Mouse (Mus musculus) heart, embryonic 13.5 days (tissue): Measurements from ENCODE around the gene Fgg. TPM values are rescaled to one million over a fixed set of nuclear protein-coding genes. Genes with fewer than 3 reads are reported as not detected.
A peak's percentile ranks its signal among the peaks of the same experiment; 100 is the strongest.

Source experiments
- ATAC-seq: fragments of 200-750 bp; cut with Nextera tagmentation; 2 replicates; pipeline ENCODE4 v1.8.0; 2017; ENCODE audit warnings: moderate TSS enrichment; ENCODE audit not compliant: insufficient number of reproducible peaks, low FRiP score, low TSS enrichment; ENCODE audit errors: extremely low read depth
- H3K27ac ChIP-seq: fragments of 300-500 bp; sonication (generic); replicated peaks from 2 replicates; pipeline ENCODE4 v1.5.1; 2015; ENCODE audit warnings: moderate library complexity, mild to moderate bottlenecking, inconsistent platforms
- H3K27me3 ChIP-seq: fragments of 300-500 bp; sonication (generic); replicated peaks from 2 replicates; pipeline ENCODE4 v1.6.1; 2015; ENCODE audit warnings: mild to moderate bottlenecking, inconsistent platforms
- H3K36me3 ChIP-seq: fragments of 300-500 bp; sonication (generic); 2 replicates; pipeline ENCODE4 v1.6.1; 2015; ENCODE audit warnings: mild to moderate bottlenecking, inconsistent platforms
- H3K4me1 ChIP-seq: fragments of 300-500 bp; sonication (generic); 2 replicates; pipeline ENCODE4 v1.6.1; 2015; ENCODE audit warnings: inconsistent platforms
- H3K4me2 ChIP-seq: fragments of 300-500 bp; sonication (generic); 2 replicates; pipeline ENCODE4 v1.6.1; 2015; ENCODE audit warnings: inconsistent platforms, mild to moderate bottlenecking, moderate library complexity
- H3K4me3 ChIP-seq: fragments of 300-500 bp; sonication (generic); 2 replicates; pipeline ENCODE4 v1.5.1; 2015; ENCODE audit warnings: moderate library complexity, mild to moderate bottlenecking, inconsistent platforms
- H3K9ac ChIP-seq: fragments of 300-500 bp; sonication (generic); 2 replicates; pipeline ENCODE4 v1.6.1; 2015; ENCODE audit warnings: inconsistent platforms, mild to moderate bottlenecking, moderate library complexity
- H3K9me3 ChIP-seq: fragments of 300-500 bp; sonication (generic); 2 replicates; pipeline ENCODE4 v1.6.1; 2016; ENCODE audit warnings: inconsistent platforms
- WGBS: fragments of 180-500 bp; shearing (Covaris S2); methylation state at CpG from one replicate; pipeline ENCODE4 v1.1.7; 2015; ENCODE audit warnings: mixed read lengths; 5-methylcytosine and 5-hydroxymethylcytosine counted together
- polyA plus RNA-seq: library from polyadenylated mRNA; unstranded; fragments of >200 nt; fragmentation: Nextera tagmentation; extraction: Ambion mirVana; gene quantifications from 2 replicates; pipeline ENCODE4 v1.2.1, GENCODE M21; 2015

Fgg gene
- polyA plus RNA-seq, 1 experiment from 2014 or later: 2.9 TPM

DNA sequence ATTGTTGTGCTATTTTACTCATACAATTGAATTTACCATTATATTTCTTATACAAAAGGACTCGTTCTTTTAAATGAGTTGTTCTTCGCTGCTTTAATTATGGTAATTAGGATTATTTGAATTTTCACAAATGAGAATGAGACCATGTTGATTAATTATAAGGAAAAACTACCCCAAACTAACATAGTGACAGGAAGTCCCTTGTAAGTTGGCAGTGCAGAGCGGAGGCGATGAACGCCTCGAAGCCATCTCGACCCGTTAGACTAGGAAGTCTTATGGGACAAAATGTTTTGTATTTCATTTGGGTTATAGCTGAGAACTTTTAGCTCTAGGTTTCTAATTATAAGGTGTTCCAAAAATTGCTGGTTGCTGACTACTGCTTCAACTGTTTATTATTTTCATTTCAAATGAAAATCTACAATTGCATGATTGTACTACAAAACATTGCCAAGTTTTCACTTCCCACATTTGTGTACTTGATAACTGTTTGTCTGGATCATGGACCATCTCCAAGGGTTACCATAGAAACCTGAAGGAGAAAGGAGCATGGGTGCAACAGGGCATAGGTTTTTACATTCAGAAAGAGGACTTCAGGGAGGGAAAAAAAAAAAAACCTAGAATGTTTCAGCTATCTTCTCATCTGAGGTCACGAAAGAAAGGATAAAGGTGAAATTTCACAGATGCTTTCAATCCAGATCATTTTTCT lies 20.2 kb downstream of the Fgg start:
- Histone ChIP-seq H3K4me3 (no peak overlapping the region), H3K9ac (no peak overlapping the region), H3K9me3 (no peaks in the 10 kb centered on the region), H3K4me1 (no peaks in the 10 kb centered on the region), H3K4me2 (no peak overlapping the region), H3K36me3 (no peaks in the 10 kb centered on the region), H3K27ac (no peak overlapping the region), H3K27me3 (no peaks in the 10 kb centered on the region)
- 85% methylated on average over 9 of the region's 9 CpGs for WGBS
- no peak for ATAC-seq

DNA sequence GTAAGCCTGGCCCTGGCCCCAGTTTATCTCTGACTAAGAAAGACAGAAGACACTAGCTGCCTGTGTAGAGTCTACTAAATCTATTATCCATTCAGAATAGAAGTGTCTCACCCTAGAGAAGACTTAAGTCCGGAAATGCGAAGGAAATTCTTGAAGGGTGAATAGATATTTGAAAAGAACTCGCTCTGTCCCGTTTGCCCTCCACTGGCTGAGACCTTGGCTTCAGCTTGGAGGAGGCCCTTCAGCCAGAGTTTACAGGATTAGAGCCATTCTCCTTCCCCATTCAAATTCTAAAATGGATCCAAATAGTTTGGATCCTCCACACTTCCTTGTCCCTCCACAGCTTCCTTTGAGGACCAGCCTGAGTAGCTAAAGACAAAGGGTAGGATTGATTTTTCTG lies 22.8 kb downstream of the Fgg start:
- Histone ChIP-seq H3K36me3 (no peaks in the 10 kb centered on the region), H3K27me3 (peaks cover 5% of the 10 kb centered on the region; the same call in 1 of the 2 replicates), H3K9ac (no peak overlapping the region), H3K27ac (no peak overlapping the region), H3K9me3 (no peaks in the 10 kb centered on the region), H3K4me2 (no peak overlapping the region), H3K4me3 (no peak overlapping the region), H3K4me1 (no peaks in the 10 kb centered on the region)
- no peak for ATAC-seq
- WGBS: 75% methylated on average over 4 of the region's 4 CpGs

DNA sequence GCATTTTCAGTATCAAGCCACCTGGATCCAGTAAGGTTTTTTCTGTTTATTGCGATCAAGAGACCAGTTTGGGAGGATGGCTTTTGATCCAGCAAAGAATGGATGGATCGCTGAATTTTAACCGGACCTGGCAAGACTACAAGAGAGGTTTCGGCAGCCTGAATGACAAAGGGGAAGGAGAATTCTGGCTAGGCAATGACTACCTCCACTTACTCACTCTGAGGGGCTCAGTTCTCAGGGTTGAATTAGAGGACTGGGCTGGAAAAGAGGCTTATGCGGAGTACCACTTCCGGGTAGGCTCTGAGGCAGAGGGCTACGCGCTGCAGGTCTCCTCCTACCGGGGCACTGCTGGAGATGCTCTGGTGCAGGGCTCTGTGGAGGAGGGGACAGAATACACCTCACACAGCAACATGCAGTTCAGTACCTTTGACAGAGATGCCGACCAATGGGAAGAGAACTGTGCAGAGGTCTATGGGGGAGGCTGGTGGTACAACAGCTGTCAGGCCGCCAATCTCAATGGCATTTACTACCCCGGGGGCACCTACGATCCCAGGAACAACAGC lies 25.3 kb downstream of the Fgg start:
- H3K9me3 ChIP-seq: no peaks in the 10 kb centered on the region
- no peak overlapping the region for H3K9ac ChIP-seq
- H3K4me1 ChIP-seq: no peaks in the 10 kb centered on the region
- peak overlapping the region; percentile 31; the same call in 1 of the 2 replicates for H3K4me2 ChIP-seq
- peaks cover 5% of the 10 kb centered on the region; the same call in 1 of the 2 replicates for H3K27me3 ChIP-seq
- WGBS: 48% methylated on average over 13 of the region's 13 CpGs
- no peak overlapping the region for H3K4me3 ChIP-seq
- ATAC-seq: no peak
- H3K36me3 ChIP-seq: no peaks in the 10 kb centered on the region
- H3K27ac ChIP-seq: no peak overlapping the region

DNA sequence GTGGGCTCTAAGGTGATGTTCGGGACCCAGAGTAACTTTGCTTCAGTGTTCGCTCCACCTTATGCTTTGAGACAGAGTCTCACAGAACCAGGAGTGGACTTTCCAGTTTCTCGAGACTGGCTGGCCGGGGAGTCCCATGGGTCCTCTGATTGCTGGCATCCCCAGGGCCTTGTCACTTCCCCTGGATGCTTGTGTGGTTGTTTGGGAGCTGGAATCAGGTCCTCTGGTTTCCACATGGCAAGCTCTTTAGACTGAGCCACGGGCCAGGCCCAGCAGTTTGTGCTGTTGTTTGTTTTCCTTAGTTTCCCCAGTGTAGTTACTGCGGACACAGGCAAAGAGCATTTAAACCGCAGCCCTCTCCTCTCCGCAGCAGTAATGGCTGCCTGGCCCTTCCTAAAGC lies 26.3 kb downstream of the Fgg start:
- no peak overlapping the region for H3K9ac ChIP-seq
- no peaks in the 10 kb centered on the region for H3K9me3 ChIP-seq
- no peaks in the 10 kb centered on the region for H3K4me1 ChIP-seq
- H3K27me3 ChIP-seq: peaks cover 5% of the 10 kb centered on the region; the same call in 1 of the 2 replicates
- no peak overlapping the region for H3K4me2 ChIP-seq
- H3K27ac ChIP-seq: no peak overlapping the region
- H3K36me3 ChIP-seq: no peaks in the 10 kb centered on the region
- 73% methylated on average over 8 of the region's 8 CpGs for WGBS
- H3K4me3 ChIP-seq: no peak overlapping the region
- ATAC-seq: no peak

DNA sequence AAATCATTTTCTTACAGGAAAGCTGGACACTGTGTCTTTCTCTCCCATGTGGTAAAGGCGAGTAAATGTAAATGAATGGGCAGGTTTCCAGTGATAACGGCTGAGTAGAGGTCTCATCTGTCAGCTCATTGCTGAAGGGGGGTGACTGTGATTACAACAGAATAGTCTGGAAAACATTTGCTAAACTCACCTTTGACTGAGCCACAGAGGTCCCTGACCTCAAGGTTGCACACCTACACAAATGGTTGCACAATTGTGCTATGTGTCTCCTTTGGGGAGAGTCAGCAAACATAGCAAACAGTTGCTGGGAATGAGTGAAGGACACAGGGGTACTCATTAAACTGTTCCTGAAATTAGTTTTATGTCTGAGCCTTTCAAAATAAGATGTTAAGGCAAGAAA lies 31.3 kb downstream of the Fgg start:
- Histone ChIP-seq H3K9me3 (no peaks in the 10 kb centered on the region), H3K9ac (no peak overlapping the region), H3K27ac (no peak overlapping the region), H3K4me3 (no peak overlapping the region), H3K4me2 (no peak overlapping the region), H3K27me3 (no peaks in the 10 kb centered on the region), H3K4me1 (no peaks in the 10 kb centered on the region), H3K36me3 (no peaks in the 10 kb centered on the region)
- no peak for ATAC-seq
- WGBS: 62% methylated on average over 2 of the region's 2 CpGs

DNA sequence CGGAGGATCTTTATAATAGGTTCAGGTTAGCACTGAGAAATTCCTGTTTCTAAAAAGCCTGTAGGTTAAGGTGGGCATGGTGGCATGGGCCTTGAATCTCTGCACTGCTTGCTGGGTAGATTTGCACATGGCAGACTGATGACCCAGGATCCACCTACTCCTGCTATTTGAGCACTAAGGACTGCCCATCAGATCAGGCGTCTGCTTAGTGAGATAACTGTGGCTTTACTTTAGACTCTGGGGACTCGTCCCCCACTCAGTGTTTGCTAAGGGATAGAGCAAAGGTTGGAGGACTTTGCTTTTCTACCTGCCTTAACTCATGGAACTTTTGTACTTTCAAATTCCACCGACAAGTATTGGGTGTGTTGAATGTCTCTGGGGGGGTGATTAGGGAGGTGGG lies 32.1 kb downstream of the Fgg start:
- Histone ChIP-seq H3K36me3 (no peaks in the 10 kb centered on the region), H3K27me3 (no peaks in the 10 kb centered on the region), H3K4me1 (no peaks in the 10 kb centered on the region), H3K27ac (no peak overlapping the region), H3K4me3 (no peak overlapping the region), H3K9me3 (no peaks in the 10 kb centered on the region), H3K4me2 (no peak overlapping the region), H3K9ac (no peak overlapping the region)
- no peak for ATAC-seq
- WGBS: 47% methylated on average over 4 of the region's 4 CpGs

DNA sequence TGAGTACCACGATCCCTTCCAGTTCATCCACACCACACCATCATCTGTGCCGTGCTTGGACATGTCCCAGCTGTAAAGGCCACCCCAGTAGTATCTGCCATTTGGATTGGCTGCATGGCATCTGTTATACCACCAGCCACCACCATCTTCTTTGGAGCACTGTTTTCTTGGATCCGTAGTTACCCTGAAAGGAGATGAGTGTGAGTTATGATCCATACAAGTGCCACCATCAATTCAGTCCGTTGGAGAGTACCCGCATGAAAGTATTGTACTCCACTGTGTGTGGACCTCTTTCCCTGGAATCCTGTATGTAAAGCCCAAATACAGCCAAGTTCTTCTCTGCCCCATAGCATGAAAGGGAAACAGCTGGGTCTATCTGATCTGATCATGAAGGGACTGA lies 34.9 kb downstream of the Fgg start:
- H3K27ac ChIP-seq: no peak overlapping the region
- no peaks in the 10 kb centered on the region for H3K9me3 ChIP-seq
- H3K36me3 ChIP-seq: no peaks in the 10 kb centered on the region
- H3K4me2 ChIP-seq: no peak overlapping the region
- no peaks in the 10 kb centered on the region for H3K4me1 ChIP-seq
- WGBS: 78% methylated on average over 5 of the region's 5 CpGs
- H3K4me3 ChIP-seq: no peak overlapping the region
- ATAC-seq: no peak
- H3K9ac ChIP-seq: no peak overlapping the region
- no peaks in the 10 kb centered on the region for H3K27me3 ChIP-seq

DNA sequence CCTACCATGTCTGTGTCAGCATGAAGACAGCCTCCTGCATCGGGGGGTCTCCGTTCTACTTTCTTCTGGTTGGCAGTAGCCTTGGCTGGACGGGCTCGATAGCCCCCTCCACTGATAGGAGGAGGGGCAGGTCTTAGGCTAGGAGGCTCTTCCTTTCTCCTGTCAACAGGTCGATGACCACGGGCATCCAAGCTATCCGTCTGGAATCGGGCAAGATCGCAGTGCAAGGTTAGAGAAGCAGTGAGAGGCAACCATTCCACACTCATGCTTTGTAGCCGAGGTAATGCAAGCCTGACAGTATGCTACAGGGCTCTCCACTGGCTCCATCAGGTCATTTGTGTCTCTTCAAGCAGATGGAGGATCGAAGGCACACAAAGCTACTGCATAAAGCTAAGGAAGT lies 39.1 kb downstream of the Fgg start:
- H3K4me2 ChIP-seq: no peak overlapping the region
- H3K27me3 ChIP-seq: no peaks in the 10 kb centered on the region
- H3K9ac ChIP-seq: no peak overlapping the region
- no peaks in the 10 kb centered on the region for H3K36me3 ChIP-seq
- H3K27ac ChIP-seq: no peak overlapping the region
- no peak for ATAC-seq
- H3K4me1 ChIP-seq: no peaks in the 10 kb centered on the region
- H3K9me3 ChIP-seq: no peaks in the 10 kb centered on the region
- no peak overlapping the region for H3K4me3 ChIP-seq
- WGBS: 67% methylated on average over 11 of the region's 11 CpGs

DNA sequence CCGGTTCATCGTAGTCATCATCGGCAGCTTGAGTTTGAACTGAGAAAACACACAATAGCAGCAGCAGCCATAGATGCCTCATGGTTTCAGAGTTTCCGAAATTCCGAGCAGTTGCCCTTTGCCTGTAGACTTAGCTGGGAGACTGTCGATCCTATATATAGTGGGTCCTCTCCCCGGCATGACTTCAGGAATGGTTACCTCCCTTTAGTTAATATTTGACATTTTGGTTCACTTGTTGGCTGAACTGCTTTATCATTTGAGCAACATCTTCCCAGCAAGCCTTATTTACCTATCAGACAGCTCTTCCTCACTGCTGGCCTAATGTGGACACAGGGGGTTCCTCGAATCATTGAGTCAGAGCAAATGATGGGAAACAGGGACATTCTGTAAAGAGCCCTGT lies 42.2 kb downstream of the Fgg start, which contains the start of gene Fgb:
Fgb (minus strand) TSS at position 184 of the 400 bp plus-strand sequence.
- Histone ChIP-seq H3K27me3 (no peaks in the 10 kb centered on the region), H3K4me3 (no peak within 1 kb of the TSS), H3K9ac (no peak within 1 kb of the TSS), H3K4me1 (no peaks in the 10 kb centered on the region), H3K4me2 (no peak within 1 kb of the TSS), H3K9me3 (no peaks in the 10 kb centered on the region), H3K27ac (no peak within 1 kb of the TSS), H3K36me3 (no peaks in the 10 kb centered on the region)
- ATAC-seq: no peak
- 74% methylated on average over 8 of the region's 8 CpGs for WGBS

DNA sequence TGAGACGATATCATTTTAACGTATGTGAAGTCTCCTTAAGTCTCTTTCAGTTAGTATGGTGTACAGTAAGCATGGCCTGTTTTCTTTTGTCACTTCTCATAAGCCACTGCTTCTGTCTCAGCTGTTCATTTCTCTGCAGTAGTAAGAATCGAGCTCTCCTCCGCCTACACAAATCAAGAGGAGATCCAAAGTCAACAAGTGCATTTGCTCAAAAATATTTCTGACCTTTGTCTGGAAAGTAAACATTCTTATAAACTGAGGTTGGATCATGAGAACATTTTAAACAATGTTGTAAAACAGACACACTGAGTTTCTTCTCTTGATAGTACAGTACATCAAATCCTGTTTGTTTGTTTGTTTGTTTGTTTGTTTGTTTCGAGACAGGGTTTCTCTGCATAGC lies 43.1 kb downstream of the Fgg start:
- Histone ChIP-seq H3K4me1 (no peaks in the 10 kb centered on the region), H3K9ac (no peak overlapping the region), H3K36me3 (no peaks in the 10 kb centered on the region), H3K9me3 (no peaks in the 10 kb centered on the region), H3K4me2 (no peak overlapping the region), H3K4me3 (no peak overlapping the region), H3K27ac (no peak overlapping the region), H3K27me3 (no peaks in the 10 kb centered on the region)
- ATAC-seq: no peak
- WGBS: 57% methylated on average over 5 of the region's 5 CpGs

DNA sequence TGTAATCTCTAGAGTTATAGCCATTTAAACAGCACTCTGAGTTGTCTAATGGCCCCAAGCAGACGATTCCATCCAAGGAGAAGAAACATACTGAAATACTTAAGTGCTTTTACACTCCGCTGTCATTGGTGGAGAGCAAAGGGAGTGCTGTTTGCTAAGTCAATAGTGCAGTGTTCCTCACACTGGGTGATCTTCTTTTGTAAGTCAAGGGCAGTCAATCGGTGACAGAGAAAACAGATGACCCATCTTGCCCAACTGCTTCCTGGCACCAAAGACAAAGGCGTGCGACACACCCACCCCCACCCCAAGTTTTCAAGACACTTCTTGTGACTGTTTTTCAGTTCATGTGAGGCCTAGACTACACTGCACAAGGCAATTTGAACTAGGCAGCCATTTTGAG lies 44.6 kb downstream of the Fgg start:
- Histone ChIP-seq H3K27ac (no peak overlapping the region), H3K9ac (no peak overlapping the region), H3K36me3 (peaks cover 5% of the 10 kb centered on the region), H3K27me3 (no peaks in the 10 kb centered on the region), H3K4me2 (no peak overlapping the region), H3K4me3 (no peak overlapping the region), H3K9me3 (no peaks in the 10 kb centered on the region), H3K4me1 (peaks cover 9% of the 10 kb centered on the region)
- ATAC-seq: no peak
- 82% methylated on average over 5 of the region's 5 CpGs for WGBS

DNA sequence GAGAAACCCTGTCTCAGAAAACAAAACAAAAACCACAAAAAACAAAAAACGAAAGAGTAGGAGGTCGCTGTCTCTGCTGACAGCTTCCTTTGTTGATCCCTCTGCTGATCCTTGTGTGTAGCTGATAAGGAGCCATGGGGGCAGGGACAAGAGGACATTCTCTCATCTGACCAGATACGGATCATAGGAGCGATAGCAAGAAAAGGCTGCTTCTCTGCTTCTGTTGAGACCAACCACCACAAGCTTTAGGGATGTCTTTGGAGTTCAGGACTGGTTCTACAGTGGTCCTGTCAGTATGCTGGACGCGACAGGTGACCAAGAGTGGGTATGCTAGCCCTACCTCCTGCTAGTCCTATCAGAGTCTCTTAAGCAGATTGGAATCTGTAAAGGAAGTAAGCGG lies 45.6 kb downstream of the Fgg start:
- WGBS: 75% methylated on average over 7 of the region's 7 CpGs
- no peaks in the 10 kb centered on the region for H3K9me3 ChIP-seq
- H3K27me3 ChIP-seq: no peaks in the 10 kb centered on the region
- ATAC-seq: no peak
- H3K4me1 ChIP-seq: peaks cover 9% of the 10 kb centered on the region
- no peak overlapping the region for H3K27ac ChIP-seq
- H3K9ac ChIP-seq: no peak overlapping the region
- H3K36me3 ChIP-seq: peaks cover 14% of the 10 kb centered on the region
- H3K4me3 ChIP-seq: no peak overlapping the region
- H3K4me2 ChIP-seq: no peak overlapping the region
